Mouse (Mus musculus): ENCODE results near the gene Phactr2. TPM values are rescaled to one million over a fixed set of nuclear protein-coding genes. Genes with fewer than 3 reads are reported as not detected.

The Phactr2 gene
- polyA plus RNA-seq, 1 experiment: 2.3 TPM

DNA sequence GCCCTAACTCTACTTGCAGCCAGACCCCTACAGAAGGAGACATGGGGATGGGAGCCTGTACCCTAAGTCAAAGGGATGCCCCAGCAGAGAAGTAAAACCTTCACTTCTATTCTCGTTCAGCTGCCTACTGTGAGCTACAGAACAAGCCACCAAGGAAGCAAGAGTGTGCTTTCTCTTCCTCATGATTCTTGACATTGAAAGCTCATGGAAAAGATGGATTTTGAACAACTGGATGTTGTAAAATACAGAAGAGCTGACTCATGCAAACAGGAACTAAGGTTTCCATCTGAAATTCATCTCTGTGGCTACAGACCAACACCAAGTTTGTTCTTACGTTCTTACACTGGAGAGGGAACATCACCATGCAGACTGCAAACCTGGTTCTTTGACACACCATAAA lies 179.3 kb downstream of the Phactr2 start:
- Histone ChIP-seq H3K36me3 (replicated peaks; ENCODE audit: low read length) (no peaks in the 10 kb centered on the region), H3K4me1 (peaks cover 11% of the 10 kb centered on the region), H3K4me3 (replicated peaks) (no peak overlapping the region), H3K9me3 (no peaks in the 10 kb centered on the region), H3K27me3 (replicated peaks) (no peaks in the 10 kb centered on the region)
- TF ChIP-seq GATA1 (IDR thresholded peaks at IDR 0.05; ENCODE audit: borderline replicate concordance, low read length) (no peak), FLI1 (IDR thresholded peaks at IDR 0.05; ENCODE audit: low read length) (no peak)

DNA sequence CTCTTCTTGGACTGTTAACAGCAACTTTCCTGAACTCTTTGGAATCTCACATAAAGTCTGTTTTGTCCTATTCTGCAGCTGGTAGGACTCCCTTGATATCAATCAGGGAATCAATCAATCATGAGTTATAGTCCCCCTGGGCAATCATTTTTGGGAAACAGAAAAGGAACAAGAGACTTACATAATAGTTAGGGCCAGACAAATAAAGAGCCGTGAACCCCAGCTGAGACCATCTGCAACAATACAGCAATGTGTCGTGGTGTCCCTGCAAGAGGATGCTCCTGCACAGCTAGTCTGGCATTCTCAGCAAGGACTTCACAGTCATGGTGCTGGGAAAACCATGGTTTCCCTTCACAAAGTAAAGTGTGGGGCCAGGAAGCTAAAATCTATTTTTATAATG lies 182.2 kb downstream of the Phactr2 start:
- H3K4me3 ChIP-seq (replicated peaks): no peak overlapping the region
- TF ChIP-seq GATA1 (IDR thresholded peaks at IDR 0.05; ENCODE audit: borderline replicate concordance, low read length) (no peak), FLI1 (IDR thresholded peaks at IDR 0.05; ENCODE audit: low read length) (no peak)

DNA sequence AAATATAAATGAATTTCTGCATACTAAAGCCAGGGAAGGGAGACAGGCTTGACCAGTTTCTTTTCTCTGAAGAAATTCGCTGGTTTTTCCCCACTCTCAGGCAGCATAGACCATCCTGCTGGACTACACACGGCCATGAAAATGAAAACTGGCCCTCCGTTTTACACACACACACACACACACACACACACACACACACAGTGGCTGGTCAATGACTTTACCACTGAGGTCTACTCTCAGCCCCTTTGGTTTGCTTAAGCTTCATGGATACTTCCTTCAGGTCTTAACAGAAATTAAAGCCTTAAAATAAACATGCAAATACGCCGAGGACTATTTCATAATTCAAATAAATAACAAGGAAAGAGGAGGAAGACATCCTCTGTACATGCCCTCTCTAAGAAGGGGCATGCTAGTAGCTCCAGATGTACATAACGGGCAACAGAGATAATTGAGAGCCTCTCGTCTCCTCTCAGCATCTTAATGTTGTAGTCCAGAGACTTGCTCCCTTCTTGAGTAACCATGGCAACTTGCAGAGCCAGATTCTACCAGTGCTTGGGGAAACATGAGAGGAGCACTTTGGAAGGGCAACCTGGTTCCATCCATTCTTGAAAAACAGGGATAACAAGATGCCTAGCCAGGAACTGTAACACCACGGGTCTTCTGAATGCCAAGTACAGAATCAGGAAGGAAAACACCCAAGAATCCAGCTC lies 184.8 kb downstream of the Phactr2 start:
- H3K27me3 ChIP-seq (replicated peaks): no peaks in the 10 kb centered on the region
- H3K36me3 ChIP-seq (replicated peaks; ENCODE audit: low read length): no peaks in the 10 kb centered on the region
- no peak overlapping the region for H3K4me3 ChIP-seq (replicated peaks)
- no peaks in the 10 kb centered on the region for H3K9me3 ChIP-seq
- no peak for TF ChIP-seq FLI1 (IDR thresholded peaks at IDR 0.05; ENCODE audit: low read length)
- TF ChIP-seq GATA1 (IDR thresholded peaks at IDR 0.05; ENCODE audit: borderline replicate concordance, low read length): no peak
- peaks cover 6% of the 10 kb centered on the region for H3K4me1 ChIP-seq

More for the DNA sequence above, 182.2 kb downstream of the Phactr2 start:
- no peaks in the 10 kb centered on the region for H3K27me3 ChIP-seq (replicated peaks)
- H3K36me3 ChIP-seq (replicated peaks; ENCODE audit: low read length): no peaks in the 10 kb centered on the region
- H3K9me3 ChIP-seq: no peaks in the 10 kb centered on the region
- peaks cover 11% of the 10 kb centered on the region for H3K4me1 ChIP-seq

DNA sequence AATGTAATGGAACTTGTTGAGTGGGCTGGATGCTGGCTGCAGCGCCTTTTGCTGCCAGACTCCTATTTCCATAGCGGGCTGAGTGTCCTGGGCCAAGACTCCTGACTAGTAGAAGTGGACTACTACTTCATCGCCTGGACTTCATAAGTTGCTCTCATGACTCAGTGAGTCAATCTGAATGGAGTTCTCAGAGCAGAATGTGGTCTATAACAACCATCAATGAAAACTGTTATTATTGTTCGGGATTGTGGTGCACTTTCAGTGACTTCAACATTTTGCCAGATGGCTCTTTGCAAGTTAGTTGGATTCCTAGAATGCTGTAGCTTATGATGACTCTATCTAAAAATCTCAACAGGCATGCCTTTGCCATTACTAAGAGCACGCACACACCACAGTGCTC lies 185.9 kb downstream of the Phactr2 start:
- Histone ChIP-seq H3K4me3 (replicated peaks) (no peak overlapping the region), H3K4me1 (peaks cover 6% of the 10 kb centered on the region), H3K27me3 (replicated peaks) (no peaks in the 10 kb centered on the region), H3K9me3 (no peaks in the 10 kb centered on the region), H3K36me3 (replicated peaks; ENCODE audit: low read length) (no peaks in the 10 kb centered on the region)
- TF ChIP-seq FLI1 (IDR thresholded peaks at IDR 0.05; ENCODE audit: low read length): no peak
- no peak for TF ChIP-seq GATA1 (IDR thresholded peaks at IDR 0.05; ENCODE audit: borderline replicate concordance, low read length)

DNA sequence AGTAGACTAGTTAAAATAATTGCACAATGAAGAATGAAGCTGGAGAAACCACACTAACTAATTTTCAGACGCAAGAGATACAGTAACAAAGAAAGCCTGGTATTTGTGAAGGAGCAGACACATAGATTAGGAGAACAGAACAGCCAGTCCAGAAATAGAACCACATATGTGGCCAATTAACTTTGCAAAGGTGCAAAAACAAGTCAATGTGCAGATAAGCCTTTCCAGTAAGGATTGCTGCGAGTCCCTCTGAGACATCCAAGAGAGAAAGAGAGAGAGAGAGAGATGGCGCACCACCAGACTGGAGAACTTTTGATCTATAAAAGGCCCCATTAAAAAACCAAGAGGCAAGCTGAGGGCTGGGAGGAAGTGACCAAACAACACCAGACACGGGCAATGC lies 190.8 kb downstream of the Phactr2 start:
- H3K27me3 ChIP-seq (replicated peaks): no peaks in the 10 kb centered on the region
- H3K36me3 ChIP-seq (replicated peaks; ENCODE audit: low read length): no peaks in the 10 kb centered on the region
- H3K4me3 ChIP-seq (replicated peaks): no peak overlapping the region

DNA sequence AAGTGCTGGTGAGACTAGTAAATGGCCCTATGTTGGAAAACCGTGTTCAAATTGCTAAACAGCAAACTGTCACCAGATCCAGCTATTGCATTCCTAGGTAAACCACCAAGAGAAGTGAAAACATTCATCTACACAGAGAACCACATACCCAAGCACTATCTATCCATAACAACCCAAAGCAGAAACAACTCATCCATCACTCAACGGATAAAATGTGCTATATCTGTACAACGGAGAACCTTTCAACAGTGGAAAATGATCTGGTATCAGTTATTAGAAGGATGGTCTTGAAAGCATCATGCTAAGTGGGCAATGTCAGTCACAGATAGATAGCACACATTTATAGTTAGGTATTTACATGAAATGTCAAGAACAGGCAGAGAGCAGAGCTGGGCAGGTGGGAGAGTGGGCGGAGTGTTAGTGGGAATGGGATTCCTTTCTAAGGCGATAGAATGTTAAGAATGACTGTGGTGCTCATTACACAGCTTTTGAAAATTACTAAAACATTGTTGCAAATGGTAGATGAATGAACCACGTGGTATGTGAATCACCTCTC lies 193.8 kb downstream of the Phactr2 start:
- Histone ChIP-seq H3K36me3 (replicated peaks; ENCODE audit: low read length) (no peaks in the 10 kb centered on the region), H3K4me3 (replicated peaks) (no peak overlapping the region), H3K27me3 (replicated peaks) (no peaks in the 10 kb centered on the region), H3K9me3 (no peaks in the 10 kb centered on the region), H3K4me1 (no peaks in the 10 kb centered on the region)
- TF ChIP-seq FLI1 (IDR thresholded peaks at IDR 0.05; ENCODE audit: low read length) (no peak), GATA1 (IDR thresholded peaks at IDR 0.05; ENCODE audit: borderline replicate concordance, low read length) (no peak)

More for the DNA sequence above, 190.8 kb downstream of the Phactr2 start:
- no peaks in the 10 kb centered on the region for H3K4me1 ChIP-seq
- H3K9me3 ChIP-seq: no peaks in the 10 kb centered on the region
- TF ChIP-seq FLI1 (IDR thresholded peaks at IDR 0.05; ENCODE audit: low read length) (no peak), GATA1 (IDR thresholded peaks at IDR 0.05; ENCODE audit: borderline replicate concordance, low read length) (no peak)

DNA sequence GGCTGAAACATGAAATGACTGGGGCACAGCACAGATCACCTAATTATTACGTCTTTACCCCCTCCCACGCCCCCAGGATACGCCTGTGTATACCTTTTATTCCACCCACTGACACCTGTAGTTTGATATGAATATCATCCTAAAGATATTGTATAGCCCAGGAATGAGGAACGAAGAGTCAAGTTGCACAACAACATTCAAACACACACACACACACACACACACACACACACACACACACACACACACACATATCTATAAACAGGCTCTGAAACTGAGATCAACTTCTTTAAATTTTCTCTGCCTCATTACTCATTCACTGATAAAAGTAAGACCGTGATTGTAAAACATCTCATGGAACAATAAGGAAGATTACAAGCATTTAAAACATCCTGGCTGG lies 197.9 kb downstream of the Phactr2 start:
- Histone ChIP-seq H3K27me3 (replicated peaks) (no peaks in the 10 kb centered on the region), H3K36me3 (replicated peaks; ENCODE audit: low read length) (no peaks in the 10 kb centered on the region), H3K4me1 (no peaks in the 10 kb centered on the region; the same call in 1 of the 2 replicates), H3K4me3 (replicated peaks) (no peak overlapping the region), H3K9me3 (no peaks in the 10 kb centered on the region)
- TF ChIP-seq GATA1 (IDR thresholded peaks at IDR 0.05; ENCODE audit: borderline replicate concordance, low read length): no peak
- TF ChIP-seq FLI1 (IDR thresholded peaks at IDR 0.05; ENCODE audit: low read length): no peak

DNA sequence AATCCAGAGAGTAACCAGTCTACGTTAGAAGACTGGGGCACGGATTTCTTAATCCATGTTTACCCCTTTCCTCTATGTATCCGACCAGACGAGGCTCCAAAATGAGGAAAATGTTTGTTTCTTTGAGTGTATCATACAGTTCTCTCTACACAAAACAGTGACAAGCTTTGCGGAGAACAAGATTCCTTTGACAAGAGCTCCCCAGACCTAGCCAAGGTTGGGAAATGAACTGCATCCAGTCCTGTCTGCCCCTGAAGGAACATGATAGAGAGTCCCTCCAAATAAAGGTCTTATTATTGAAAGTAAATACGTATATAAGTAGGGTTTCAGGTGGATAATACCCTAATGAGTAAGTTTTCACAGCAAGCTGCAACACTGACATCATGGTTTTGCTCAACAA lies 199.1 kb downstream of the Phactr2 start:
- Histone ChIP-seq H3K4me3 (replicated peaks) (no peak overlapping the region), H3K27me3 (replicated peaks) (no peaks in the 10 kb centered on the region), H3K36me3 (replicated peaks; ENCODE audit: low read length) (no peaks in the 10 kb centered on the region), H3K9me3 (no peaks in the 10 kb centered on the region), H3K4me1 (no peaks in the 10 kb centered on the region; the same call in 1 of the 2 replicates)
- TF ChIP-seq FLI1 (IDR thresholded peaks at IDR 0.05; ENCODE audit: low read length): no peak
- no peak for TF ChIP-seq GATA1 (IDR thresholded peaks at IDR 0.05; ENCODE audit: borderline replicate concordance, low read length)

DNA sequence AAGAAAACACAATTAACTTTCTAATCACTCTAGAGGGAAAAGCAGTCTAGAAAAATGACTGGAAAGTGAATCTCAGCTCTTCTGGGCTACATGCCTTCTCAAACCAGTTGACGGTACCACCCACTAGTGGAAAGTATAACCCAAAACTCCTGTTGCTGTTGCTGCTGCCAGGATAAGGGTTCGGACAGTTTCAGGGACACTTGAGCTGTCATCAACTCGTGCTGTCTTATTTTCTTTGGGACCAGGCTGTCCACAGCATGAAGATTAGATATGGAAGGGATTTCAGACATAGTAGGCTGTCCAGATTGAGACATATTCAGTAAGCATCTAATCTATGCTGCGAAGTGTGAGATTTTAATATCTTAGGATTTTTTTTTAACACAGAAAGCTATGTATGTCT lies 199.5 kb downstream of the Phactr2 start:
- H3K4me3 ChIP-seq (replicated peaks): no peak overlapping the region
- TF ChIP-seq GATA1 (IDR thresholded peaks at IDR 0.05; ENCODE audit: borderline replicate concordance, low read length) (no peak), FLI1 (IDR thresholded peaks at IDR 0.05; ENCODE audit: low read length) (no peak)
- H3K36me3 ChIP-seq (replicated peaks; ENCODE audit: low read length): no peaks in the 10 kb centered on the region
- no peaks in the 10 kb centered on the region for H3K9me3 ChIP-seq
- H3K27me3 ChIP-seq (replicated peaks): no peaks in the 10 kb centered on the region
- H3K4me1 ChIP-seq: no peaks in the 10 kb centered on the region; the same call in 1 of the 2 replicates

DNA sequence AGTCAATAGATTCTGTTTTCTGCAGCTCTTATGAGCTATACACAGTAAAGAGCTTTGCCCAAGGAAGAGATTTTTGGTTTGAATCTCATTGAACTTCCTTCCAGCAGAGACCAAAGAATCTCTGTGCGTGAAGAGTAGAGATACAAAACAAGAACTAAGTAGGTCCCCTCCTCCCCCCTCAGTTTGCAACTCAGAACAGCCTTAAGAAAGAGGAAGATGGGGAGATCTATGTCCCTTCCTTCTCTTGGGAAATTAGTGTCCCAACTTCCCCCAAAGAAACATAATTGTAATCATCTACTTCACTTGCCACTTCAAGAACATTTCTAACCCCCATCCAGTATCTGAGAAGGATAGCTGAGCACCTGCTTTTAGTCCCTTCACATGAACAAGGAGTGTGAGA lies 200.5 kb downstream of the Phactr2 start:
- Histone ChIP-seq H3K4me3 (replicated peaks) (no peak overlapping the region), H3K9me3 (no peaks in the 10 kb centered on the region), H3K4me1 (no peaks in the 10 kb centered on the region; the same call in 1 of the 2 replicates), H3K27me3 (replicated peaks) (no peaks in the 10 kb centered on the region), H3K36me3 (replicated peaks; ENCODE audit: low read length) (no peaks in the 10 kb centered on the region)
- TF ChIP-seq FLI1 (IDR thresholded peaks at IDR 0.05; ENCODE audit: low read length) (no peak), GATA1 (IDR thresholded peaks at IDR 0.05; ENCODE audit: borderline replicate concordance, low read length) (no peak)

All from megakaryocyte, embryonic 14.5 days (primary cell).